Mouse (Mus musculus): Measurements from ENCODE around the gene Tlr4. TPM values are rescaled to one million over a fixed set of nuclear protein-coding genes. Genes with fewer than 3 reads are reported as not detected.
A peak's percentile ranks its signal among the peaks of the same experiment; 100 is the strongest.

The Tlr4 gene
- total RNA-seq (2021), result 1 to 10 TPM; 6.2 to 6.3 TPM
- long read RNA-seq, experiment 1, full-length matches to known transcripts, result 1 of 1 reads
- long read RNA-seq, experiment 1, partial matches to known transcripts, result 0 of 1 reads
- long read RNA-seq, experiment 1, other reads (novel, unspliced or antisense), result 0 of 1 reads
- long read RNA-seq, experiment 2, full-length matches to known transcripts, result 3 of 3 reads
- long read RNA-seq, experiment 2, partial matches to known transcripts, result 0 of 3 reads
- long read RNA-seq, experiment 2, other reads (novel, unspliced or antisense), result 0 of 3 reads

GRCm38 (mm10) chr4:66827463-66828162, at the start of gene Tlr4:
Gene Tlr4, plus strand, starts transcription at chr4:66827584.
- intact Hi-C loops (cut with DNase I; ENCODE audit: low total_unique reads), result no loop called here
- peak; percentile 71 for DNase-seq

GRCm38 (mm10) chr4:66794283-66794682, 33.1 kb upstream of the Tlr4 start:
- intact Hi-C loops (cut with DNase I; ENCODE audit: low total_unique reads), result no loop called here
- DNase-seq, result no peak

- intact Hi-C loops (cut with DNase I; ENCODE audit: low total_unique reads), result no loop called here
- DNase-seq, result no peak
These were observed 30.7 kb upstream of the Tlr4 start for GRCm38 (mm10) chr4:66796683-66797082.

DNA sequence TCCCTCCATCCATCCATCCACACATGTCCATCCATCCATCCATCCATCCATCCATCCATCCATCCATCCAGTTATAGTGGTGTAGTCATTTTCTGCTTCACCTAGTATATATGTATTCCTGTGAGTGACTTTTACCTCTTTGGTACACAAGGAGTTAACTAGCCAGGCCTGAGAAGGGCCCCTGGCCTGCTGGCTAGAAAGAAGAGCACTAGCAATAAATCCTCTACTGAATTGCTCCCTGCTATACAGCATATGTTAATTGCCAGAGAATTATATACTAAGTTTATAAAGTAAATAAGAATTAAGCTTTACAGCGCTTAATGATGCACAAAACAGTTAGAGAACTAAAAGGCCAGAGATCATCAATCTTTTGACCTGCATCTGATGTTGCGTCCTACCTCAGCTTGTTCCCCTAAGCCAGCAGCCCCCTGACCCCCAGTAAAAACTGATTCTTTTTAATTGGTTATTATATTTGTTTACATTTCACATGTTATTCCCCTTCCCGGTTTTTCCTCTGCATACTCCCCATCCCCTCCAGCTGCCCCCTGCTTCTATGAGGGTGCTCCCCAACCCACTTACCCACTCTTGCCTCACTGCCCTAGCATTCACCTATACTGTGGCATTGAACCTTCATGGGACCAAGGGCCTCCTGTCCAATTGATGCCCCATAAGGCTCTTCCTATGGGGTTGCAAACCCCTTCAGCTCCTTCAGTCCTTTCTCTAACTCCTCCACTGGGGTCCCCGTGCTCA, 22.7 kb upstream of the Tlr4 start:
- intact Hi-C loops (cut with DNase I; ENCODE audit: low total_unique reads), result no loop called here
- no peak for DNase-seq

DNA sequence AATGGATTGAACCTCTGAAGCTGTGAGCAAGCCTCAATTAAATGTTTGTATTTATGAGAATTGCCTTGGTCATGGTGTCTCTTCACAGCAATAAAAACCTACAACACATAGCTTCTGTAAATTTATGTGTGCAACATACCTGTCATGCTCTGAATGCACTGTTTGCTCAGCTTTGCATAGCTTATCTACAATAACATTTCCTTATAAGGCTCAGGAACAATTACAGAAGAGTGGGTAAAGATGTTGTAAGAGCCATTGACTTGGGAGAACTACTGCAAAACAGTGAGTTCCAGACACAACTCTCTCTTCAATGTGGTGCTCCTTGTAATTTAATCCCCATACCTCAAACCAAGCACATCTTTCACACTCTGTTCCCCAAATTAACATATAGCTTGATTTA, 21.6 kb upstream of the Tlr4 start:
- intact Hi-C loops (cut with DNase I; ENCODE audit: low total_unique reads), result no loop called here

DNA sequence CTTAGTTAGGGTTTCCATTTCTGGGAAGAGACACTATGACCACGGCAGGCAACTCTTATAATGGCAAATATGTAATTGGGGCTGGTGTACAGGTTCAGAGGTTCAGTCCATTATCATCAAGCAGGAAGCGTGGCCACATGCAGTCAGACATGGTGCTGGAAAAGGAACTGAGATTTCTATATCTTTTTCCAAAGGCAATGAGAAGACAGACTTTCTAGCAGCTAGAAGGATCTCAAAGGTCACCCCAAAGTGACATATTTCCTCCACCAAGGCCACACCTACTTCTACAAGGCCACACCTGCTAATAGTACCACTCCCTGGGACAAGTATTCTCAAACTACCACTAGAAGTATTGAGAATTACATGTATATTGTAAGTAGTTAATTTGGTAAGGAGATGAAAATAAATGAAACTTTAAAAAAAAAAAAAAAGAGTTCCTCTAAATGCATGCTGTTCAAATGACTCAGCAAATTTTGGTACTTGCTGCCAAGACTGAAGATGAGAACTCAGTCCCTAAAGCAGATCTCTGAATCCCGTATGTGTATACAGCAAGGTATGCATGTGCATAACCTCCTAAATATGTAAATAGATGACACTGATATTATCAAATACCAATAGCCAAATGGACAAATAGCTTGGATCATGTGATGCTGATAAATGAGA, 10.9 kb upstream of the Tlr4 start:
- DNase-seq, result no peak
- intact Hi-C loops (cut with DNase I; ENCODE audit: low total_unique reads), result no loop called here

More for the DNA sequence above, 21.6 kb upstream of the Tlr4 start:
- no peak for DNase-seq

DNA sequence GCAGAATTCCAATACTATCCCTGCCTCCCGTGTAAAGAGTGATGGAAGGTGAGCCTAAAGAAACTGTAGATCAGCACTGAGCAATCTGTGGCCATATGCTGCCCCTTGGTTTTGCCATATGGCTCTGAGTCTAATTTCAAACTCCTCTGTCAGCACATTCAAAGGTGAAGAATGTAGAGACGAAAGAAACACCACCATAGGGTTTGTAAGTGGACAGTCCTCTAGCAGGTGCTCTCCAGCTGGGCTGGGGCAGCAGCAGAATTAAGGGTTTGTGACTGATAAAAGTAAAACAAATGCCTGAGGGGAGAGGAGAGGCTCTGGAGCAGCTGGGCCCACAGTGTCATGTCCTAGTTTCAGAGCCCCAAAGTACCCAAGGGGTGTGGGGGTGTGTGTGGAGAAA, 6.2 kb upstream of the Tlr4 start:
- DNase-seq, result no peak

DNA sequence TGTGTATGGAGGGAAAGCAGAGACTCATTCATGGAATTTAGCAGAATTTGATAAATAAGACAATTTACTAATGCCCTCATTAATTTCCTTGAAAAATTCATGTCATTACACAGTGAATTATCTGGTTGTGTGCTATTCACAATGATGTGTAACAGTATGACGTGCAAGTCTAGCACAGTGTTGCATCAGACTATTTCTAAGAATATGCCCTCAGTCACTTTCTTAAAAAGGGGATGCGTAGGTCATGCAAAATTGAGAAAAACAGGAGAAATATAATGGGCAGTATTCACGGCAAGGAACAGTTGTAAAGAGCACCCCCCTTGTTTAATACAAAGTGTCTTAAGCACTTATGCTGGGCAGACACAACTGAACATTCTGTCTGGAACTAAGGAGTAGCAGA, 5.6 kb upstream of the Tlr4 start:
- intact Hi-C loops (cut with DNase I; ENCODE audit: low total_unique reads), result no loop called here
- DNase-seq, result no peak

More for the DNA sequence above, 6.2 kb upstream of the Tlr4 start:
- intact Hi-C loops (cut with DNase I; ENCODE audit: low total_unique reads), result no loop called here

GRCm38 (mm10) chr4:66828163-66828668, 832 bp downstream of the Tlr4 start:
- DNase-seq, result no peak

DNA sequence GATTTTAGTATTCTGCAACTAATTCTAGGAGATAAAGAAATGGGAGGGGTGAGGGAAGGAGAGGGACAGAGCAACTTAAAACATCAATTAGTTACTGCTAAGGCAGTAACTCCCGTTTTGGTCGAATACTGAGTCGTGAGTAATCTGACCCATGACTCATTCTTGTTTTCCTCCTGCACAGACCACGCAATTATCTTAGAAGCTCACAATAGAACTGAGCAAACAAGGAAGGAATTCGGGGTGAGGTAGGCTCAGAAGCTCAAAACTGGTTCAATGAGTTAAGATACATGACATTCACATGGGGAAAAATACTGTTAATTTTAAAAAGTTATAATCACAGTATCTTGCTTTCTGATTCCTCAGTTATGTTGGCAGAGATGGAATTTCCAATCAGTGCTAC, 1.3 kb downstream of the Tlr4 start:
- intact Hi-C loops (cut with DNase I; ENCODE audit: low total_unique reads), result no loop called here
- DNase-seq, result no peak

More at GRCm38 (mm10) chr4:66828163-66828668, 832 bp downstream of the Tlr4 start:
- intact Hi-C loops (cut with DNase I; ENCODE audit: low total_unique reads), result no loop called here

GRCm38 (mm10) chr4:66838071-66838470, 10.7 kb downstream of the Tlr4 start:
- intact Hi-C loops (cut with DNase I; ENCODE audit: low total_unique reads), result no loop called here
- DNase-seq, result no peak

DNA sequence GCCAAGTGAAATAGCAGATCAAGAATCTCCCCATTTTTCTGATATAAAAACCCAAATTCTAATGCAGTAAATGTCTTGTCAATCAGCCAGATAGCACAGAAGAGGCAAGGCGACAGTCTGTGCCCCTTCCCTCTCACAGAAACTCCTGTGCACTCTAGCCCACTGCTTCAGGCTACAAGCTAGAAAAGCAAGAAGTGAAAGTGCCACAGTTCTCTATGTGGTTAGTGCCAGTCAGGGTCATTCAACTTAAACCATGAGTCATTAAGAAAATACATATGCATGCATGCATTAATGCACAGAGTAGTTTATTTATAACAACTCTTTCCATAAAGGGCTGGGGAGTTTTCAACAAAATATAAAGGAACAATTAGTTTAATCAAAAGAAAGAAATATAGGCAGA, 15.9 kb downstream of the Tlr4 start:
- intact Hi-C loops (cut with DNase I; ENCODE audit: low total_unique reads), result no loop called here
- DNase-seq, result no peak

- intact Hi-C loops (cut with DNase I; ENCODE audit: low total_unique reads), result no loop called here
- no peak for DNase-seq
These were observed 24.6 kb downstream of the Tlr4 start for GRCm38 (mm10) chr4:66852011-66852410.

- no peak for DNase-seq
- intact Hi-C loops (cut with DNase I; ENCODE audit: low total_unique reads), result no loop called here
These were observed 29.6 kb downstream of the Tlr4 start for GRCm38 (mm10) chr4:66856992-66857391.

DNA sequence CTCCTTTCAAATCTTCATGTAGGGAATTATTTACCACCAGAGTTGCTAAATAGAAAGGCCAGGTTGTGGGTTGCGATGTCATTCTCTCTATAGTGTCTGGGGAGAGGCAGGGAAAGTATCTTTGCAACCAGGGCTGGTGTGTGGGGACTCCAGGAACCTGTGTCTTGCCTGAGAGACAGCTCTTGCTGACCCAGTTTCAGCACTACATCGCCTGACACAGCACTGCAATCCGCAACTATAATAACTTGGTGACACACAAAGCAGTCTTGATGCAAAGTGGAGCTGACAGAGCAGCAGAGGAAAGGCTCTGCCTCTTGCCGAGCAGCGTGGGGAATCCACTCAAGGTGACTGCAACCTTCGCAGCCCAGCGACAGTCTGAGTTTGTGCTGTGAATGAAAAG, 42.5 kb downstream of the Tlr4 start:
- intact Hi-C loops (cut with DNase I; ENCODE audit: low total_unique reads), result no loop called here
- DNase-seq, result no peak

GRCm38 (mm10) chr4:66872026-66872425, 44.6 kb downstream of the Tlr4 start:
- no peak for DNase-seq
- intact Hi-C loops (cut with DNase I; ENCODE audit: low total_unique reads), result no loop called here

DNA sequence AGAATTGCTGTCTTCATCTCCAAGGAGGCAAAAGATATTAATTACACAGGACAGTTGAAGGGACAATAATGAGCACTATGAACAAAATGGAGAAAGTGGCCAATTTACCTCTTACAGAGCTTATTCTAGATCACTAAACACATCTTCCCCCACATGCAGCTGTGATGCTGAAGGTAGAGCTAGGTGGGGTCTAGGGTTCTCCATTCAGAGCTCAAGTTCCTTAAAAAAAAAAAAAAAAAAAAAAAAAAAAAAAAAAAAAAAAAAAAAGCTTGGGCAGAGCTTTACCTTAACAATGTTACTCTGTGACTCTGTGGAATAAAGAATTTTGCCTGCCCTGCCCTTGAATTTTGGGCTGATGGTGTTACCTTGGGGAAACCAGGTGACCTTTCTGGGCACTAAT, 46.0 kb downstream of the Tlr4 start:
- DNase-seq, result no peak
- intact Hi-C loops (cut with DNase I; ENCODE audit: low total_unique reads), result no loop called here

- intact Hi-C loops (cut with DNase I; ENCODE audit: low total_unique reads), result no loop called here
- no peak for DNase-seq
These were observed 48.4 kb downstream of the Tlr4 start for GRCm38 (mm10) chr4:66875751-66876150.

- no peak for DNase-seq
- intact Hi-C loops (cut with DNase I; ENCODE audit: low total_unique reads), result no loop called here
These were observed 50.2 kb downstream of the Tlr4 start for GRCm38 (mm10) chr4:66877609-66878008.

DNA sequence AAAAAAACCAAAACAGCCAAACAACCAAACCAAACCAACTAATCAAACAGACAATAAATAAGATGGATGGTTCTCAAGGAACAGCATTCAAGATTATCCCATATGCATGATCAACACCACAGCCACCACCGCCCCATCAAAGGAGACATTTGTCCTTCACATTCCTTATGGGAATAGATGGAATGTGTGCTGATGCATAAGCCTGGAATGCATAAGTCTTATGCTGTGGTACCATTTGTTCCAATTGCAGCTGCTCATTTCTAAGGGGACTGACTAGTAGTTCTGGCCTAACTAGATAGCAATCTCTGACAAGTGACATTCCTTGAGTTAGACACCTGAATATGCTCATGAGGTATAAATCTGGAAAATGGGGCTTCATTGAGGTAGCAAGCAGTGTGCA, 54.1 kb downstream of the Tlr4 start:
- intact Hi-C loops (cut with DNase I; ENCODE audit: low total_unique reads), result no loop called here
- DNase-seq, result no peak

Data from gastrocnemius, postnatal 14 days (tissue).